Mouse (Mus musculus) heart, postnatal 10 days (tissue): Measurements from ENCODE around the gene P2rx3. TPM values are rescaled to one million over a fixed set of nuclear protein-coding genes. Genes with fewer than 3 reads are reported as not detected.

Experiments used
- DNase-seq, 2 experiments: peaks; one replicate each; pipeline ENCODE4 v3.0.0; 2021
- intact Hi-C: fragments of 180-260 bp; cut with DNase I; formaldehyde crosslinking; loops from one replicate; pipeline ENCODE4 v1.15.1; 2025
- total RNA-seq, 2 experiments: library from RNA; stranded (reverse); gene quantifications; 2 replicates each; pipeline ENCODE4 v1.2.3; 2021

P2rx3 gene
- total RNA-seq, 2 experiments from 2014 or later = 0.24 to 0.42 TPM

- intact Hi-C loops = no loop called here
- DNase-seq = no peak
Measured at GRCm38 (mm10) chr2:85046222-85046621, 9.0 kb upstream of the P2rx3 start.

GRCm38 (mm10) chr2:85043623-85044022 is 6.4 kb upstream of the P2rx3 start:
- intact Hi-C loops = no loop called here
- DNase-seq = no peak

- intact Hi-C loops = no loop called here
- no peak for DNase-seq
Measured at GRCm38 (mm10) chr2:85038336-85038735, 1.1 kb upstream of the P2rx3 start.

- DNase-seq = no peak
- intact Hi-C loops = no loop called here
Measured at GRCm38 (mm10) chr2:85036507-85037046, 685 bp downstream of the P2rx3 start.

DNA sequence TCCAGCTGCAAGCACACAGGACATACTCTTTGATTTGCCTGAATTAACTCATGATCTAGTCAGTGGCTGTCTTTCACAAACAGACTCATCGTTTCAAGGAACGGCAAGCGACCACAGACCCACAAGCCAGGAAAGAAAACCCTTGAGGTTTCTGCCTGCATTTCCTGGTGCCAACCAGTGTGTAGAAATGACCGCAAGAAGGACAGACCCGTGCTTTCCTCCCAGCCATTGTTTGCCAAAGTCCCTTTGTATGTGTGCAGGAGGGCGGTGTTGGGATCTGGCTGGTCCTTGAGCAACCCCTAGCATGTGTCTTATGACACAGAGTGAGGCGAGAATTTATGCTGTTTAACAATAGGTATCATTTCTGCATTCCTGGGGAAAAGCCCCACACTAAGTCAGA is 3.1 kb downstream of the P2rx3 start:
- DNase-seq = no peak
- intact Hi-C loops = no loop called here

GRCm38 (mm10) chr2:85033121-85033520 is 4.1 kb downstream of the P2rx3 start:
- intact Hi-C loops = no loop called here
- no peak for DNase-seq

- DNase-seq = no peak
- intact Hi-C loops = no loop called here
Measured at GRCm38 (mm10) chr2:85030989-85031388, 6.3 kb downstream of the P2rx3 start.

- DNase-seq = no peak
- intact Hi-C loops = no loop called here
Measured at GRCm38 (mm10) chr2:85029897-85030296, 7.4 kb downstream of the P2rx3 start.

DNA sequence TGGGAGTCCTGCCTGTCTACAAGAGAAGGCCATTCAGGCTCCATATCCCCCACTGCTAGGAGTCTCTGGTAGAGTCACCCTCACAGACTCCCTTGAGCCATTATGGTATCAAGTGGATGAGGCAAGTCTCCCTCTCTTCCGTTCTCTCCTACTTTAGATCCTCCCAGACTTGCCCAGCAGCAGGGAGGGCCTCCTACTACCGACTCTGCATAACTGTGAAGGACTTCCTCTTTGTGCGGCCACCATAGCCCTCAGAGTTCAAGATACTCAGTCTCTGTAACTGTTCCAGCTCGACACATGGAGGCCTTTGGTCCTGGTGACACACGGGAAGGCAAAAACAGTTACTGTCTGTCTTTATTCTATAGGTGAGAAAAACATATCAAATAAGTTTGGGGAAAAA is 10.0 kb downstream of the P2rx3 start:
- intact Hi-C loops = no loop called here
- DNase-seq = no peak

- intact Hi-C loops = no loop called here
- DNase-seq = no peak
Measured at GRCm38 (mm10) chr2:85026178-85026577, 11.1 kb downstream of the P2rx3 start.

- intact Hi-C loops = loop anchor here (2.0 kb wide), 2 partner anchors 225 to 539 kb away; no protein-coding TSS in a partner anchor
- peak; percentile 31 to 44 for DNase-seq
Measured at GRCm38 (mm10) chr2:85022043-85022442, 15.2 kb downstream of the P2rx3 start.

- intact Hi-C loops = no loop called here
- DNase-seq = no peak
Measured at GRCm38 (mm10) chr2:85014588-85014982, 22.7 kb downstream of the P2rx3 start.

DNA sequence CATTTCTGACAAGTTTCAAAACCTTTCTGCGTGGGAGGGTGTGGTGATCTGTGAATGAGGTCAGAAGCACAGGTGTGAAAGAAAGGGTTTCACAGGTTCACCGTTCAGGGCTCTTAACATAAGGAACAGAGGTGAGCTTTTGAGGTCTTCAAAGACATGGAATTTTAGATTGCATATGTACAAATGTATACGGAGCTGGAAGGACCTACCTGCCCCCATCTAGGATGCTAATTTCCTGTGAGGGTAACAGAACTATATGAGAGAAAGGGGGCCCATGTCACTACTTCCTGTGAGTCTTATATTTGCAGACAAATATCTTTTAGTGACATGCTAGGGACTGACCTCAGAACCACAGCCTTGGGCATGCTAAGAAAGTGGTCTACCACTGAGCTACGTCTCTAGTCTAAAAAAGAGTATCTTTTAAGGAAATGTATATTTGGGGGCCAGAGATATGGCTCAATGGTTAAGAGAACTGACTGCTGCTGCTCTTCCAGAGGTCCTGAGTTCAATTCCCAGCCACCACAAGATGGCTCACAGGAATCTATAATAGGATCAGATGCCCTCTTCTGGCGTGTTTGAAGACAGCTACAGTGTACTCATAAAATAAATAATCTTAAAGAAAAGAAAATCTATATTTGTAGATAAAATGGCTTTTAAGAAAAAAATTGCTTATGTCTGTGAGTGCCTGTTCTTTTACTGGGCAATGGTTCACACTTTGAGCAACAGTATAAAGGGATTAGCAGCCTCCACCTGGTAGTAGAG is 23.3 kb downstream of the P2rx3 start:
- DNase-seq = no peak
- intact Hi-C loops = no loop called here

GRCm38 (mm10) chr2:85012679-85013078 is 24.6 kb downstream of the P2rx3 start:
- intact Hi-C loops = no loop called here
- peak; percentile 24 to 34 for DNase-seq

- DNase-seq = peak; percentile 22 to 38
- intact Hi-C loops = loop anchor here (2.0 kb wide), 1 partner anchor 121 kb away; no protein-coding TSS in a partner anchor
Measured at GRCm38 (mm10) chr2:85011906-85012604, 25.2 kb downstream of the P2rx3 start.

- no peak for DNase-seq
- intact Hi-C loops = loop anchor here (5.0 to 10.0 kb wide), 2 partner anchors 142 to 174 kb away; partner anchors contain the start of gene Slc43a1
Measured at GRCm38 (mm10) chr2:85009212-85009611, 28.1 kb downstream of the P2rx3 start.

DNA sequence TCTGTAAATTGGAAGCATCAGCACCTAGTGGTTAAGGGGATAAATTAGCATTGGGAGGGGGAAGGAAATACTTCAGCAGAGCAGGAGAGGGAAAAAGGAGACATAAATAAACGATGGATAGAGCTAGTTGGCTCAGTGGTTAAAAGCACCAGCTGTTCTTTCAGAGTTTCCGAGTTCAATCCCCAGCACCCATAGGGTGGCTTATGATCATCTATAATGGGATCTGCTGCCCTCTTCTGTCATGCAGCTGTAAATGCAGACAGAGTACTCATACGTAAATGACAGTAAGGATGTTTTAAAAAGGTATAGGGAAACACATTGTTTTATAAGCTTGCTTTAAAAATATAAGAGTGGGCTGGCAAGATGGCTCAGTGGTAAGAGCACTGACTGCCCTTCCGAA is 29.5 kb downstream of the P2rx3 start:
- intact Hi-C loops = loop anchor here (1.0 to 10.0 kb wide), 3 partner anchors 51 to 173 kb away; partner anchors contain the start of gene Slc43a1
- DNase-seq = peak; percentile 31 to 52

DNA sequence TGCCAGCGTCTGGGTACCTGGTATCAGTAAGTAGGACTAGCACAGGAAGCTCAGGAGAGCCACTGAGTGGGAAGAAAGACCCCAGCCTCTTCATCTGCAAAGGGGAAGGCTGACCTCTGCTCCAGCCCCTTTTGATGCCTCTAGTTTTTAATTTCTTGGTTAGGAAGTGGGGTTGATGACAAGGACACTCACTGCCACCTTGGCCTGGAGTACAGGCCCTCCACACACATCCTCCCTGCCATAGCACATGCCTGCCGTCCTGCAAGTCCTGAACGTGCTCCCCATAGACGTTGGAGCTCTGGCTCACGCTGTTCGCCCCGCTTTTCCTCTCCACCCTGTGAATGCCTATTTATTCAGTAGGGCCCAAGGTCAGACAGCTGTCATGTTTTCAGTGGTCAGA is 30.7 kb downstream of the P2rx3 start:
- no peak for DNase-seq
- intact Hi-C loops = loop anchor here (5.0 to 10.0 kb wide), 2 partner anchors 139 to 172 kb away; partner anchors contain the start of gene Slc43a1

GRCm38 (mm10) chr2:85004341-85004740 is 32.9 kb downstream of the P2rx3 start:
- intact Hi-C loops = loop anchor here (10.0 kb wide), 1 partner anchor 170 kb away; the partner anchor contains the start of gene Slc43a1
- DNase-seq = no peak

GRCm38 (mm10) chr2:85002575-85002974 is 34.7 kb downstream of the P2rx3 start:
- DNase-seq = no peak
- intact Hi-C loops = loop anchor here (10.0 kb wide), 1 partner anchor 168 kb away; the partner anchor contains the start of gene Slc43a1

- intact Hi-C loops = loop anchor here (10.0 kb wide), 1 partner anchor 167 kb away; the partner anchor contains the start of gene Slc43a1
- DNase-seq = peak in 1 of 2 experiments; percentile 29
Measured at GRCm38 (mm10) chr2:85001497-85001896, 35.8 kb downstream of the P2rx3 start.
